Mouse (Mus musculus): ENCODE data around the gene Ajuba. TPM values are rescaled to one million over a fixed set of nuclear protein-coding genes. Genes with fewer than 3 reads are reported as not detected.
A peak's percentile ranks its signal among the peaks of the same experiment; 100 is the strongest.
"Not testable (repeated sequence)": the region's sequence is repeated elsewhere in the genome, so short reads cannot be mapped to it uniquely, and the experiment has no call there.

Gene Ajuba
- under 1 TPM in 1 of 2 experiments, not detected in 1; 0.20 TPM for polyA plus RNA-seq (2017; shearing (Covaris generic))

GRCm38 (mm10) chr14:54577089-54577982, at the start of gene Ajuba:
Gene Ajuba (minus strand): TSS chr14:54577558.
- no peak for ATAC-seq

GRCm38 (mm10) chr14:54624976-54625375, 47.6 kb upstream of the Ajuba start:
- ATAC-seq = no peak

- no peak for ATAC-seq
Observed at GRCm38 (mm10) chr14:54623334-54623733, 46.0 kb upstream of the Ajuba start.

- no peak for ATAC-seq
Observed at GRCm38 (mm10) chr14:54621133-54621532, 43.8 kb upstream of the Ajuba start, which contains the start of gene Psmb11. Gene Psmb11 (plus strand): TSS chr14:54621433.

GRCm38 (mm10) chr14:54617897-54618365, 40.6 kb upstream of the Ajuba start, which contains the start of gene Psmb5:
Gene Psmb5 (minus strand): TSS chr14:54618022.
- peak; percentile 98 for ATAC-seq

- ATAC-seq = peak; percentile 48
Observed at GRCm38 (mm10) chr14:54617152-54617896, 40.0 kb upstream of the Ajuba start.

- no peak for ATAC-seq
Observed at GRCm38 (mm10) chr14:54616226-54616825, 39.0 kb upstream of the Ajuba start.

- ATAC-seq = not testable (repeated sequence)
Observed at GRCm38 (mm10) chr14:54614130-54614529, 36.8 kb upstream of the Ajuba start.

GRCm38 (mm10) chr14:54610648-54611047, 33.3 kb upstream of the Ajuba start:
- ATAC-seq = no peak

GRCm38 (mm10) chr14:54609962-54610361, 32.6 kb upstream of the Ajuba start:
- peak; percentile 60 for ATAC-seq

- no peak for ATAC-seq
Observed at GRCm38 (mm10) chr14:54609245-54609644, 31.9 kb upstream of the Ajuba start.

GRCm38 (mm10) chr14:54607226-54607625, 29.9 kb upstream of the Ajuba start:
- ATAC-seq = no peak

GRCm38 (mm10) chr14:54605752-54606321, 28.5 kb upstream of the Ajuba start, which contains the start of gene 4931414P19Rik:
Gene 4931414P19Rik (minus strand): TSS chr14:54605993.
- no peak for ATAC-seq

- ATAC-seq = no peak
Observed at GRCm38 (mm10) chr14:54603686-54604085, 26.3 kb upstream of the Ajuba start.

GRCm38 (mm10) chr14:54603038-54603654, 25.8 kb upstream of the Ajuba start:
- ATAC-seq = peak; percentile 100

- no peak for ATAC-seq
Observed at GRCm38 (mm10) chr14:54602613-54603012, 25.3 kb upstream of the Ajuba start.

GRCm38 (mm10) chr14:54601601-54602000, 24.2 kb upstream of the Ajuba start:
- ATAC-seq = no peak

GRCm38 (mm10) chr14:54597084-54597483, 19.7 kb upstream of the Ajuba start:
- ATAC-seq = no peak

GRCm38 (mm10) chr14:54594631-54595414, 17.5 kb upstream of the Ajuba start:
- ATAC-seq = no peak

- no peak for ATAC-seq
Observed at GRCm38 (mm10) chr14:54594055-54594454, 16.7 kb upstream of the Ajuba start.

- no peak for ATAC-seq
Observed at GRCm38 (mm10) chr14:54592319-54592934, 15.1 kb upstream of the Ajuba start.
